Mouse (Mus musculus) CD8-positive naive resting alpha-beta T cell, adult 2 months (primary cell): ENCODE measurements around the gene 1110025L11Rik.
"Not testable (repeated sequence)": the region's sequence is repeated elsewhere in the genome, so short reads cannot be mapped to it uniquely, and the experiment has no call there.

ENCODE experiments used
- DNase-seq, 2 experiments: peaks; one replicate each; pipeline ENCODE4 v3.0.0; 2022; ENCODE audit warnings: low read depth in 2 of 2, low spot score in 2 of 2

1110025L11Rik gene

DNA sequence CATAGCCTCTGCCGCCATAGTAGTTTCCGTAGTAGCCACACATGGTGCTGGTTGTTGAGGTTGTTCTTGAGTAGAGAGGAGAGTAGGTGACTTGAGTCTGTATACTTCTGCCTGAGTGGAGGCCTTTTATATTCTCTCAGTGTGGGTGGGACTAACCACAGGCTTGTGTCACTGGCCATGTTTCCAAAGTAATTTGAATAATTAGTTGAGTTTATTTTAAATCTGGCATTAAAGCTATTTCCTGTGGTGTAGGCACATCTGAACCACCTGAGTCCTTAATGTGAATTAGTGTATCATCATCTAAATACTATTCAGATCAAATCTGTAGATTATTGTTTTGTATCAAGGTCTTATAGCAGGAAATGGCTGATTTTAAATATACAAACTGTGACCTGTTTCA lies at the start of gene 1110025L11Rik:
Gene 1110025L11Rik, minus strand, starts transcription at position 101 of the 400 bp plus-strand sequence.
- DNase-seq: not testable (repeated sequence)

GRCm38 (mm10) chr16:89071041-89071440 lies 7.2 kb upstream of the 1110025L11Rik start:
- not testable (repeated sequence) for DNase-seq

GRCm38 (mm10) chr16:89047783-89048182 lies 16.0 kb downstream of the 1110025L11Rik start, which contains the start of gene Krtap6-5:
Krtap6-5 (minus strand) TSS chr16:89047883.
- no peak for DNase-seq

GRCm38 (mm10) chr16:89041372-89041771 lies 22.4 kb downstream of the 1110025L11Rik start, which contains the start of gene Gm10228:
Gm10228 (minus strand) TSS chr16:89041472.
- not testable (repeated sequence) for DNase-seq

DNA sequence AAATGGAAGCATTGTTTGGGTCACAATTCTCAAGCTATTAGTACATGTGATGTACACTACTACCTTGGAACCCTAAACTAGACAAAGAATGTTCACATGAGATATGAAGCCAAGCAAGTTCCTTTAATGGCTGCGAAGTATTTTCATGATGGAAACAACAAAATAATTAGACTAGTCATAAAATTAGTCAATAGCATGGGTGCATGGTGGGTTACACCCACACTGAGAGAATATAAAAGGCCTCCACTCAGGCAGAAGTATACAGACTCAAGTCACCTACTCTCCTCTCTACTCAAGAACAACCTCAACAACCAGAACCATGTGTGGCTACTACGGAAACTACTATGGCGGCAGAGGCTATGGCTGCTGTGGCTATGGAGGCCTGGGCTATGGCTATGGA lies 32.4 kb downstream of the 1110025L11Rik start, which contains the start of gene Krtap6-1:
Gene Krtap6-1, plus strand, starts transcription at position 301 of the 400 bp plus-strand sequence.
- DNase-seq: not testable (repeated sequence)

DNA sequence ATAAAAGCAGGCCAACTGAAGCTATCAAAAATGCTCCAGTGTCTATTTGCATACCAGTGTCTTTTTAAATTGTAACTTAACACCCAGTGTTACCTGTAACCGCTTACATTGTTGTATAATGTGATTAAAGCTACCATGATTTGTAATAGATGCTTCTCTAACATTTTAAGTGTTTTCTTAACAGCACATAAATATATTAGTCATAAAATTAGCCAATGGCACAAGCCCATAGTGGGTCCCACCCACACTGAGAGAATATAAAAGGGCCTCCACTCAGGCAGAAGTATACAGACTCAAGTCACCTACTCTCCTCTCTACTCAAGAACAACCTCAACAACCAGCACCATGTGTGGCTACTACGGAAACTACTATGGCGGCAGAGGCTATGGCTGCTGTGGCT lies 48.8 kb downstream of the 1110025L11Rik start, which contains the start of gene Gm10229:
Gene Gm10229, plus strand, starts transcription at position 301 of the 400 bp plus-strand sequence.
- not testable (repeated sequence) for DNase-seq

DNA sequence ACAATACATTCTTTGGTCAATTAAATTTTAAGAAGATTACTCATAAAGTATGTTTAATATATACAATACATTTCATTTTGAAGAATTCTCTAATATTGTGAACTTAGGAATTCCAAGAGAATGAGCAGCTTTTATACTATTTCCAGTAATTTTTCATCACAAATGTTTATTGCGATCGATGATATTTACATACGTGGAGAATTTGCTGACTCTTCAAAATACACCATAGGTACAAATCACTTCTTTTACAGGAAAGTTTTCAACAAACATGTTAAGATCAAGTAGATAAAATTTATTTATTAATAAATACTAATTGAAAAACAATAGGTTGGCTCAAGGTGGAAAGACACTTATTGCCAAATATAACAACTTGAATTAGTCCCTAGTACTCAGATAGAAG lies 49.8 kb downstream of the 1110025L11Rik start:
- DNase-seq: no peak
